Mouse (Mus musculus): Measurements from ENCODE around the gene D16Ertd472e.

DNA sequence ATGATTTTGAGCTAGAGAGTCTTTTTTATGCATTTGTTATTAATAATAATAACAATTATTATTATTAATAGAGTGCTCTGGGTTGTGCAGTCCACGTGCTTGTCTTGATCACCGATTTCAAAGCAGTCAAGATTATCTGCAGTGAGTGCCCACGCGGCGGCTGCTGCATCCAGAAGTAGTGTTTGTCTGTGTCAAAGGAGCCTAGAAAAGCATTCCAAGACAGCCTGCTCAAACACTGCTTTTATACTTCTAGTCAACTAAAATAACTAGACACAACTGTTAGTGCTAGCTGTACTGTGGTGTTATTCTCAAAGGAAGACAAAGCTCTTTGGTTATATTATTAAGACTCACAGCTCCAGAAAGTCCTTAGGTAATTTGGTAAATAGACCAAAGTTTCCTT, 15.9 kb downstream of the D16Ertd472e start:
- TF ChIP-seq POLR2A (IDR thresholded peaks at IDR 0.05; ENCODE audit: low read depth, low read length) (no peak), CTCF (IDR thresholded peaks at IDR 0.05; ENCODE audit: extremely low read depth, insufficient read depth, insufficient read length, insufficient replicate concordance) (no peak)

Measured in spleen, adult 2 months (tissue).